Comparison of ENCODE assay signal across 12 mouse cellular contexts in the genomic region with DNA sequence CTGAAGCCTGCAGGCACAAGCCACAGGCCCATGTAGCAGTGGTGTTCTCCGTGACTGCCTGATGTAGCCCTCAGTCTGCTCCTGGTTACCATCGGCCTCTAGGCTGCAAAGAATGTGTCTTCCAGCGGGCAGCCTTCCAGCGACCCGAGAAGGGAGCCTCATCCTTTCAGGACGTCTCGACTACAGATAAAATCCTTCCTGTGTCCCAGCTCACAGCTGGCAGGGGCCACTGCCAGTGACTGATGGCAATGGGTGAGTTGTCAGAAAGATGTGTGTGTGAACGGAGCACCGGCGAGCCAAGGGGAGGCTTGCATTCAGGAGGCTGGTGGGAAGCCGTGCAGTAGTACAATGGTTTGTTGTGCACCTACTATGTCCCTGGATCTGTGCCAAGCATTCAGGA.
DNase-seq lines count a peak whose midpoint lies in the region; ATAC-seq lines count a peak whose summit lies in the region.
"Had no signal": no experiment of that assay in that cellular context is flagged by ENCODE, and none has a peak within 500 bp of the region (broad histone marks: within the 10 kb centered on the region; RNA-seq: fewer than 3 reads in every experiment).

No protein-coding gene starts in this region.

- DNase-seq in heart, adult 8-10 months (ENCODE audit: low spot score), result no peak
- DNase-seq in right cerebral cortex, postnatal 10 days (ENCODE audit: low spot score in 2 of 2), result peak; percentile 69 to 73
- DNase-seq in right cerebral cortex, adult 2 months (ENCODE audit: low spot score in 2 of 2), result no peak
- DNase-seq in testis, postnatal 10 days (ENCODE audit: low spot score), result peak; percentile 62
- no peak for DNase-seq in cerebellum, adult 9-11 months

- no peak overlapping the region for H3K4me3 ChIP-seq in heart, embryonic 15.5 days
- H3K4me3 ChIP-seq in limb, embryonic 13.5 days, result no peak overlapping the region
- H3K4me3 ChIP-seq: embryonic facial prominence, embryonic 13.5 days; heart, embryonic 13.5 days; limb, embryonic 12.5 days had no signal

- peak overlapping the region; percentile 1; the same call in 1 of the 2 replicates for H3K27ac ChIP-seq in heart, embryonic 15.5 days
- no peak overlapping the region for H3K27ac ChIP-seq in limb, embryonic 13.5 days
- H3K27ac ChIP-seq: heart, embryonic 13.5 days; limb, embryonic 12.5 days had no signal

- WGBS in heart, embryonic 15.5 days, result 37% methylated on average over 11 of the region's 11 CpGs
- 71% methylated on average over 11 of the region's 11 CpGs for WGBS in limb, embryonic 13.5 days

- no peaks in the 10 kb centered on the region for H3K9me3 ChIP-seq in heart, embryonic 15.5 days (replicated peaks)
- H3K9me3 ChIP-seq in limb, embryonic 13.5 days, result no peaks in the 10 kb centered on the region
- H3K9me3 ChIP-seq: embryonic facial prominence, embryonic 13.5 days; heart, embryonic 13.5 days; limb, embryonic 12.5 days had no signal

- no peaks in the 10 kb centered on the region for H3K27me3 ChIP-seq in heart, embryonic 15.5 days
- no peaks in the 10 kb centered on the region for H3K27me3 ChIP-seq in limb, embryonic 13.5 days
- H3K27me3 ChIP-seq: CH12.LX; embryonic facial prominence, embryonic 13.5 days; limb, embryonic 12.5 days had no signal

- no peaks in the 10 kb centered on the region for H3K36me3 ChIP-seq in heart, embryonic 15.5 days
- H3K36me3 ChIP-seq in limb, embryonic 13.5 days, result no peaks in the 10 kb centered on the region
- H3K36me3 ChIP-seq: embryonic facial prominence, embryonic 13.5 days; heart, embryonic 13.5 days; limb, embryonic 12.5 days had no signal

- no peak overlapping the region for H3K4me2 ChIP-seq in heart, embryonic 15.5 days
- H3K4me2 ChIP-seq in limb, embryonic 13.5 days (replicated peaks), result no peak overlapping the region
- H3K4me2 ChIP-seq: heart, embryonic 13.5 days; limb, embryonic 12.5 days had no signal

- H3K4me1 ChIP-seq in heart, embryonic 15.5 days (replicated peaks), result peaks cover 21% of the 10 kb centered on the region
- H3K4me1 ChIP-seq in limb, embryonic 13.5 days, result peaks cover 16% of the 10 kb centered on the region

- H3K9ac ChIP-seq in heart, embryonic 15.5 days, result no peak overlapping the region
- H3K9ac ChIP-seq in limb, embryonic 13.5 days, result no peak overlapping the region
- H3K9ac ChIP-seq: embryonic facial prominence, embryonic 13.5 days; heart, embryonic 13.5 days; limb, embryonic 12.5 days had no signal

- ATAC-seq in heart, embryonic 15.5 days (replicated peaks; ENCODE audit: insufficient number of reproducible peaks, insufficient read depth, low FRiP score, low read depth), result no peak
- ATAC-seq in limb, embryonic 13.5 days (ENCODE audit: low FRiP score, low read depth), result peak; percentile 4; the same call in 1 of the 2 replicates
- ATAC-seq in megakaryocyte-erythroid progenitor cell, adult 5-6 weeks (replicated peaks; ENCODE audit: low FRiP score, low TSS enrichment, poor library complexity, severe bottlenecking), result no peak

Comparison
In these comparisons a context has a peak if more than half of its experiments do, and no peak if none do; other contexts are left out.
1. DNase-seq: peak in right cerebral cortex, postnatal 10 days (2 of 2) and testis, postnatal 10 days (single experiment); none in heart, adult 8-10 months (single experiment), right cerebral cortex, adult 2 months (0 of 2) and cerebellum, adult 9-11 months (single experiment).